Mouse (Mus musculus): ENCODE measurements at regions not wholly inside any gene's neighbourhood (a gene's known extent, or its start where the extent isn't known, plus 50 kb on each side); places are given as distances from the start of the nearest gene placed in this dataset.

GRCm38 (mm10) chr3:123784127-123784526 is 93.5 kb upstream of the Ndst3 start:
- Histone ChIP-seq H3K27me3 (replicated peaks; ENCODE audit: insufficient read depth, low read length) (no peaks in the 10 kb centered on the region), H3K27ac (ENCODE audit: low read length) (no peak overlapping the region), H3K4me1 (ENCODE audit: insufficient read depth, low read depth, low read length) (no peaks in the 10 kb centered on the region), H3K4me2 (replicated peaks; ENCODE audit: low read depth, low read length) (no peak overlapping the region), H3K4me3 (ENCODE audit: low read depth, low read length) (no peak overlapping the region), H3K9me3 (ENCODE audit: low read length) (no peaks in the 10 kb centered on the region), H3K36me3 (ENCODE audit: insufficient read depth, low read length) (no peaks in the 10 kb centered on the region), H3K9ac (replicated peaks; ENCODE audit: low read depth) (no peak overlapping the region)
- DNase-seq (ENCODE audit: low spot score) (no peak), ATAC-seq (no peak)
- WGBS, result 69% methylated on average over 1 of the region's 1 CpGs
- no peak for TF ChIP-seq CTCF (IDR thresholded peaks at IDR 0.05)
- TF ChIP-seq EP300 (IDR thresholded peaks at IDR 0.05), result no peak

- DNase-seq (ENCODE audit: low spot score), result no peak
- Histone ChIP-seq H3K36me3 (ENCODE audit: insufficient read depth, low read length) (no peaks in the 10 kb centered on the region), H3K4me2 (replicated peaks; ENCODE audit: low read depth, low read length) (no peak overlapping the region), H3K9ac (replicated peaks; ENCODE audit: low read depth) (no peak overlapping the region), H3K4me1 (ENCODE audit: insufficient read depth, low read depth, low read length) (no peaks in the 10 kb centered on the region), H3K27ac (ENCODE audit: low read length) (no peak overlapping the region), H3K9me3 (ENCODE audit: low read length) (no peaks in the 10 kb centered on the region), H3K4me3 (ENCODE audit: low read depth, low read length) (no peak overlapping the region), H3K27me3 (replicated peaks; ENCODE audit: insufficient read depth, low read length) (no peaks in the 10 kb centered on the region)
- ATAC-seq, result no peak
- WGBS, result 83% methylated on average over 1 of the region's 1 CpGs
- no peak for TF ChIP-seq CTCF (IDR thresholded peaks at IDR 0.05)
- TF ChIP-seq EP300 (IDR thresholded peaks at IDR 0.05), result no peak
These were observed 103.4 kb upstream of the Ndst3 start for GRCm38 (mm10) chr3:123794011-123794410.

GRCm38 (mm10) chr3:123805338-123805737 is 114.7 kb upstream of the Ndst3 start:
- DNase-seq (ENCODE audit: low spot score) (no peak), ATAC-seq (no peak)
- TF ChIP-seq CTCF (IDR thresholded peaks at IDR 0.05) (no peak), EP300 (IDR thresholded peaks at IDR 0.05) (no peak)
- 81% methylated on average over 3 of the region's 3 CpGs for WGBS
- H3K9me3 ChIP-seq (ENCODE audit: low read length), result no peaks in the 10 kb centered on the region
- no peak overlapping the region for H3K4me3 ChIP-seq (ENCODE audit: low read depth, low read length)
- no peak overlapping the region for H3K4me2 ChIP-seq (replicated peaks; ENCODE audit: low read depth, low read length)
- H3K27ac ChIP-seq (ENCODE audit: low read length), result no peak overlapping the region
- no peaks in the 10 kb centered on the region for H3K36me3 ChIP-seq (ENCODE audit: insufficient read depth, low read length)
- H3K9ac ChIP-seq (replicated peaks; ENCODE audit: low read depth), result no peak overlapping the region
- no peaks in the 10 kb centered on the region for H3K27me3 ChIP-seq (replicated peaks; ENCODE audit: insufficient read depth, low read length)
- no peaks in the 10 kb centered on the region for H3K4me1 ChIP-seq (ENCODE audit: insufficient read depth, low read depth, low read length)

- Histone ChIP-seq H3K36me3 (ENCODE audit: insufficient read depth, low read length) (no peaks in the 10 kb centered on the region), H3K27me3 (replicated peaks; ENCODE audit: insufficient read depth, low read length) (no peaks in the 10 kb centered on the region), H3K9ac (replicated peaks; ENCODE audit: low read depth) (no peak overlapping the region), H3K4me2 (replicated peaks; ENCODE audit: low read depth, low read length) (no peak overlapping the region), H3K9me3 (ENCODE audit: low read length) (no peaks in the 10 kb centered on the region), H3K27ac (ENCODE audit: low read length) (no peak overlapping the region), H3K4me3 (ENCODE audit: low read depth, low read length) (no peak overlapping the region), H3K4me1 (ENCODE audit: insufficient read depth, low read depth, low read length) (no peaks in the 10 kb centered on the region)
- 68% methylated on average over 1 of the region's 1 CpGs for WGBS
- TF ChIP-seq CTCF (IDR thresholded peaks at IDR 0.05) (0 out of 2 replicates have a peak, but pooled peaks have one; percentile 14), EP300 (IDR thresholded peaks at IDR 0.05) (no peak)
- ATAC-seq (no peak), DNase-seq (ENCODE audit: low spot score) (no peak)
These were observed 115.4 kb upstream of the Ndst3 start for GRCm38 (mm10) chr3:123806050-123806449.

DNA sequence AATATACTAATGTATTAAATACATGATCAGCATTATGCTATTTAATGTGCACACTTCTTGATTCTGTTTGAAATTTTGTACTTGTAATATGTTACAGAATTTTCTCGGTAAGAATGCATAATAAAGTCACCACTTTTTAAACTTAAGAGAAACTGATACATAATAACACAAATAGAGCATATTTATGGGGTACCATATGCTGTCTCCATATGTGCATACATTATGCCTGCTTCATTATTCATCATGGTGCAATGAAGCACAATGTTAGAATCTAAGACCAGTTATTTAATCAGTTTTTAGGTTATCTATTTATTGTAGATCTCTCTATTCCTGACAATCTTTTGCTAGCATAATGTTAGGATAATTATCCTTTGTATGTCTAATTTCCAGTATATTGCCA is 115.9 kb upstream of the Ndst3 start:
- Histone ChIP-seq H3K4me3 (ENCODE audit: low read depth, low read length) (no peak overlapping the region), H3K4me1 (ENCODE audit: insufficient read depth, low read depth, low read length) (no peaks in the 10 kb centered on the region), H3K9me3 (ENCODE audit: low read length) (no peaks in the 10 kb centered on the region), H3K4me2 (replicated peaks; ENCODE audit: low read depth, low read length) (no peak overlapping the region), H3K27me3 (replicated peaks; ENCODE audit: insufficient read depth, low read length) (no peaks in the 10 kb centered on the region), H3K9ac (replicated peaks; ENCODE audit: low read depth) (no peak overlapping the region), H3K36me3 (ENCODE audit: insufficient read depth, low read length) (no peaks in the 10 kb centered on the region), H3K27ac (ENCODE audit: low read length) (no peak overlapping the region)
- TF ChIP-seq EP300 (IDR thresholded peaks at IDR 0.05) (no peak), CTCF (IDR thresholded peaks at IDR 0.05) (no peak)
- ATAC-seq (no peak), DNase-seq (ENCODE audit: low spot score) (no peak)
- 62% methylated on average over 1 of the region's 1 CpGs for WGBS

DNA sequence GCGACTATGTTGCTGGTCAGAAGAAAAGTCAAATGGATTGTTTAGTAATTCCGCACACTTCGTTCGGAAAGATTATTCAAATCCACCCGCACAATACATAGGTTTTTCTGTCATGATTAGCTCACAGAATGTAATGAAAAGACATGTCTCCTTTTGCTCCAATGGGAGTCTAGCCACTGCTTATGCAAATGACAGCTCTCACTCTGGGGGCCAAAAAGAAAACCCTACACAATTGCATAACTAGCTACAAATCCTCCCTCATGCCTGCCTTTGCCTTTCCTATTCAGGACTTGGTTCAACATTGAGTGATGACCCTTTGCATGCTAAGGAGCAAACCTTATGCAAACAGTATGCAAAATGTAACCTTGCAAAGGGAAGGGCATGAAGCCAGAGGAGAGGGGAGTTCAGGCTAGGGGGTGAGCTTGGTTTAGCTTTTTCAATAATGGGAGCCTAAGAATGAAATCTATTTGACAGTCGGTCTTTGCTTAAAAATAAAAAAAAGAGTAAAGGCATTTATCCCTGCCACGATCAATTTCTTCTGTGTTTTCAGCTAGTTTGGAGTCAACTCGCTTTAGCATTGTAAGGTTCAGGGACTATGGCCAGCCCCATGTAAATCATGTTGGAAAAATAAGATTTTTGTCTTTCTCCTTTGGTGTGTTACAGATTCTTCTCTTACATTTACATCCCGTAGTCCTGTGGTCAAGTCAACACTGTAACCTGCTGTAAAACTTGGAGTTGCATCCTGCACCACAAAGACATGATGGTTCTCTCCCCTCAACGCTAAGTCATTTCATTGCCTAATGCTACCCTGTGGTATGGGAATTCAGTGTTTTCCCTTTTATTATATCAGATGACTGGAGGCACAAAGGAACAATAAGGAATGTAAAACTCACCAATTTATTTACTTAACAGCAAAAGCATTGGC is 119.6 kb upstream of the Ndst3 start:
- H3K27ac ChIP-seq (ENCODE audit: low read length), result no peak overlapping the region
- DNase-seq (ENCODE audit: low spot score), result no peak
- no peaks in the 10 kb centered on the region for H3K4me1 ChIP-seq (ENCODE audit: insufficient read depth, low read depth, low read length)
- H3K4me2 ChIP-seq (replicated peaks; ENCODE audit: low read depth, low read length), result no peak overlapping the region
- no peak for ATAC-seq
- 88% methylated on average over 10 of the region's 10 CpGs for WGBS
- H3K9ac ChIP-seq (replicated peaks; ENCODE audit: low read depth), result no peak overlapping the region
- no peaks in the 10 kb centered on the region for H3K9me3 ChIP-seq (ENCODE audit: low read length)
- H3K27me3 ChIP-seq (replicated peaks; ENCODE audit: insufficient read depth, low read length), result no peaks in the 10 kb centered on the region
- H3K4me3 ChIP-seq (ENCODE audit: low read depth, low read length), result no peak overlapping the region
- TF ChIP-seq CTCF (IDR thresholded peaks at IDR 0.05) (no peak), EP300 (IDR thresholded peaks at IDR 0.05) (no peak)
- H3K36me3 ChIP-seq (ENCODE audit: insufficient read depth, low read length), result no peaks in the 10 kb centered on the region
